Mouse (Mus musculus): ENCODE measurements around the gene Lrtm1.

Gene Lrtm1

GRCm38 (mm10) chr14:29017883-29018282 is at the start of gene Lrtm1:
Gene Lrtm1, plus strand, starts transcription at chr14:29018208.
- DNase-seq (ENCODE audit: low spot score in 2 of 2): no peak

GRCm38 (mm10) chr14:28969247-28969646 is 48.8 kb upstream of the Lrtm1 start:
- DNase-seq (ENCODE audit: low spot score in 2 of 2): no peak

- DNase-seq (ENCODE audit: low spot score in 2 of 2): no peak
Measured at GRCm38 (mm10) chr14:28972620-28973019, 45.4 kb upstream of the Lrtm1 start.

- DNase-seq (ENCODE audit: low spot score in 2 of 2): no peak
Measured at GRCm38 (mm10) chr14:28979230-28979629, 38.8 kb upstream of the Lrtm1 start.

GRCm38 (mm10) chr14:28980482-28980881 is 37.5 kb upstream of the Lrtm1 start:
- no peak for DNase-seq (ENCODE audit: low spot score in 2 of 2)

- no peak for DNase-seq (ENCODE audit: low spot score in 2 of 2)
Measured at GRCm38 (mm10) chr14:28984276-28984675, 33.7 kb upstream of the Lrtm1 start.

GRCm38 (mm10) chr14:28988211-28988900 is 29.7 kb upstream of the Lrtm1 start:
- no peak for DNase-seq (ENCODE audit: low spot score in 2 of 2)

GRCm38 (mm10) chr14:28996569-28996968 is 21.4 kb upstream of the Lrtm1 start:
- no peak for DNase-seq (ENCODE audit: low spot score in 2 of 2)

- DNase-seq (ENCODE audit: low spot score in 2 of 2): no peak
Measured at GRCm38 (mm10) chr14:29005228-29005840, 12.7 kb upstream of the Lrtm1 start.

- DNase-seq (ENCODE audit: low spot score in 2 of 2): no peak
Measured at GRCm38 (mm10) chr14:29009644-29010043, 8.4 kb upstream of the Lrtm1 start.

- no peak for DNase-seq (ENCODE audit: low spot score in 2 of 2)
Measured at GRCm38 (mm10) chr14:29013161-29013560, 4.8 kb upstream of the Lrtm1 start.

- DNase-seq (ENCODE audit: low spot score in 2 of 2): no peak
Measured at GRCm38 (mm10) chr14:29014680-29015079, 3.3 kb upstream of the Lrtm1 start.

- no peak for DNase-seq (ENCODE audit: low spot score in 2 of 2)
Measured at GRCm38 (mm10) chr14:29015896-29016295, 2.1 kb upstream of the Lrtm1 start.

- no peak for DNase-seq (ENCODE audit: low spot score in 2 of 2)
Measured at GRCm38 (mm10) chr14:29018316-29019000, 450 bp downstream of the Lrtm1 start.

- DNase-seq (ENCODE audit: low spot score in 2 of 2): no peak
Measured at GRCm38 (mm10) chr14:29021295-29021694, 3.3 kb downstream of the Lrtm1 start.

GRCm38 (mm10) chr14:29023246-29023645 is 5.2 kb downstream of the Lrtm1 start:
- no peak for DNase-seq (ENCODE audit: low spot score in 2 of 2)

GRCm38 (mm10) chr14:29025335-29025734 is 7.3 kb downstream of the Lrtm1 start:
- no peak for DNase-seq (ENCODE audit: low spot score in 2 of 2)

- no peak for DNase-seq (ENCODE audit: low spot score in 2 of 2)
Measured at GRCm38 (mm10) chr14:29027276-29027675, 9.3 kb downstream of the Lrtm1 start.

GRCm38 (mm10) chr14:29028391-29029106 is 10.5 kb downstream of the Lrtm1 start:
- DNase-seq (ENCODE audit: low spot score in 2 of 2): no peak

GRCm38 (mm10) chr14:29029107-29029469 is 11.1 kb downstream of the Lrtm1 start:
- DNase-seq (ENCODE audit: low spot score in 2 of 2): no peak

GRCm38 (mm10) chr14:29029896-29030420 is 11.9 kb downstream of the Lrtm1 start:
- DNase-seq (ENCODE audit: low spot score in 2 of 2): no peak

GRCm38 (mm10) chr14:29030519-29030918 is 12.5 kb downstream of the Lrtm1 start:
- DNase-seq (ENCODE audit: low spot score in 2 of 2): no peak
